Mouse (Mus musculus) embryonic fibroblast, embryonic 13.5 days (primary cell): ENCODE data around the gene Gm20479. TPM values are rescaled to one million over a fixed set of nuclear protein-coding genes. Genes with fewer than 3 reads are reported as not detected.

ENCODE experiments used
- H3K27ac ChIP-seq: 2 replicates; pipeline ENCODE4 v1.5.1; 2012; ENCODE audit warnings: low read length, control low read depth, inconsistent platforms; ENCODE audit not compliant: insufficient read depth
- H3K4me1 ChIP-seq: 2 replicates; pipeline ENCODE4 v1.6.1; 2011; ENCODE audit warnings: low read length; ENCODE audit not compliant: control insufficient read depth, insufficient read depth
- H3K4me3 ChIP-seq: 2 replicates; pipeline ENCODE4 v1.5.1; 2011; ENCODE audit warnings: mild to moderate bottlenecking, control low read depth, low read length; ENCODE audit not compliant: insufficient read depth
- CTCF ChIP-seq: IDR thresholded peaks from 2 replicates; pipeline ENCODE4 v1.5.1; 2011; ENCODE audit warnings: mild to moderate bottlenecking, control low read depth, low read length, moderate library complexity, borderline replicate concordance; ENCODE audit not compliant: insufficient read depth
- POLR2A ChIP-seq: IDR thresholded peaks from 2 replicates; pipeline ENCODE4 v1.6.1; 2011; ENCODE audit warnings: low read depth, mild to moderate bottlenecking, control low read depth, low read length, moderate library complexity
- polyA plus RNA-seq: library from polyadenylated mRNA; stranded (reverse); fragments of >200 nt; gene quantifications from 2 replicates; pipeline ENCODE4 v1.2.4, GENCODE M21; 2011; ENCODE audit warnings: low read depth; ENCODE audit not compliant: missing spikeins, insufficient read length

The Gm20479 gene
- polyA plus RNA-seq, 1 experiment: 6.2 TPM

DNA sequence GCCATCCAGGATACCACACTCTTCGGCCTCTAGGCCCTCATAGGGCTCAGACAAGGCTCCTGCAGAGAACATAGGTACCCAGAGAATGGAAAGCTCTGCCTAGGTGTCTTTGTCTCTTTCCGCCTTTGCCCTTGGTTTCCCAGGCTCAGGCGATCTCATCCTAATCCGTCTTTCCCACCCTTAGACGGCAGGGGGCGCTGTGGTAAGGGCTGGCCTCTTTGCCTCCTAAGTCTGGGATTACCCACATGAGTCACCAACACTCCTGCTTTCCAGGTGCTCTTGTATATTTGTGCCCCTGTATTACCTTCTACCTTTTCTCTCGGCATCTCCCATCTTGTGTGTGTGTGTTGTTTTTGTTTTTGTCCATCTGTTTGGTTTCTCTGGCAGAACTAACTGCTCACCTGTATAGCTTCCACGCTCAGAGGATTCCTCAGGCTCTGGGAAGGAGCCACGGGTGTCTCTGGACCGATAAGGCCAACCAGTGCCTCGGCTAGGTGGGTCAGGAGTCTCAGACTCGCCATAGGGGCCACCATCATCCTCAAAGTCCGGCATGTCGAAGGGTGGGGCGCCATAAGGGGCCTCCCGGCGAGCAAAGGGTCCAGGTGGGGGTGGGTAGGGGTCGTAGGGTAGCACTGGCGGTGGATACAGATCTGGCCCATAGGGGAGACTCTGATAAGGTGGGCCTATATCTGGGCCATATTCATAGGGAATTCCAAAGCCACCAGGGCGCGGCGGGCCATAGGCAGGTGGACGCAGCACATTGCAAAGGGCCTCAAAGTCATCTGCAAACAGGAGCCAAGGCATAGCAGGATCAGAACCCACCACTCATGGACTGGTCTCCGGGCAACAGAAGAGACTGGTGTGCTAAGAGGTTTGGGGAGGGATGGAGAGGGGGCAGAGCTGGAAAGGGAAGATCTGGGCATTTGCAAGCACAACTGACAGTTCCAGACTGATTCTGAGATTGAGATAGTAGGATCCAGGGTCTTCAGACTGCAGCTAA, 50.8 kb downstream of the Gm20479 start:
- no peaks in the 10 kb centered on the region for H3K4me1 ChIP-seq
- no peak overlapping the region for H3K27ac ChIP-seq
- no peak overlapping the region for H3K4me3 ChIP-seq
- TF ChIP-seq POLR2A (no peak), CTCF (peak; percentile 55; the same call in 1 of the 2 replicates)

DNA sequence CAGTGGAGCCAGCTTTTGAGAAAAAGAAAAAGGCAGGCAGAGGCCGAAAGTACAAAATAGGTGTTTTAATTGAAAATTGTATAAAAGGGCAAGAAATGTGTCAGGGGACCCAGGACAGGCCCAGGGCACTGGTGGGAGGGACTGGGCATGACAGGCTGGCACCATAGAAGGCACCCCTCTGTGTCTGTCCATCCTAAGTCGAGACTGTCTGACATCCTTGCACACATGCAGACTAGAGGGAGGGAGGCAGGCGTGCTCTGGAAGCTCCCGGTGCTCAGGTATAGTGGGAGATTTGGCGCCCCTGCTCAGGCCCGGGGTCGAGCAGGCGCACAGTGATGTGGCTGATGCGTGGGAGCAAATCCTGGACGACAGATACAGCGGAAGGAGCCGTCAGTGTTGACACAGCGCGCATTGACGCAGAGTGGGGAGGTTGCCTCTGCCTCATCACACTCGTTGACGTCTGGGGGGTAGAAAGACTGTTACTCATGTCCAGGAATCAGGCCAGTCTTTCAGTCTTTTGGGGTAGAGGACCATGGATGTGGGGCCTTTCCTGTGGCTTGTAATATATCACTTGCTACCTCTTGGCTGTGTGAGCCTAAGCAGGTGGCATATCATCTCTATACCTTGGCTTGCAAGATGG, 52.0 kb downstream of the Gm20479 start:
- Histone ChIP-seq H3K4me1 (no peaks in the 10 kb centered on the region), H3K4me3 (no peak overlapping the region), H3K27ac (no peak overlapping the region)
- TF ChIP-seq CTCF (no peak), POLR2A (no peak)

Other genes with a start within 250 kb of the Gm20479 start
- gene Cyp2f2, start 237.5 kb downstream of the Gm20479 start, polyA plus RNA-seq: 0.30 TPM in 1 of 2 replicates, not detected in the other
- not detected in 2 replicates for gene Cyp2t4, start 203.7 kb downstream of the Gm20479 start, polyA plus RNA-seq
- gene Egln2, start 190.6 kb downstream of the Gm20479 start, polyA plus RNA-seq: 26.8 and 30.5 TPM in 2 replicates
- gene Rab4b, start 178.5 kb downstream of the Gm20479 start, polyA plus RNA-seq: 39.9 and 50.0 TPM in 2 replicates
- gene Gm21983, start 176.3 kb downstream of the Gm20479 start, polyA plus RNA-seq: not detected in 2 replicates
- gene Mia, start 176.3 kb downstream of the Gm20479 start, polyA plus RNA-seq: not detected in 2 replicates
- 7.3 and 7.7 TPM in 2 replicates for gene BC024978, start 161.6 kb downstream of the Gm20479 start, polyA plus RNA-seq
- gene Snrpa, start 161.1 kb downstream of the Gm20479 start, polyA plus RNA-seq: 117 and 153 TPM in 2 replicates
- 8.3 and 8.7 TPM in 2 replicates for gene Itpkc, start 128.8 kb downstream of the Gm20479 start, polyA plus RNA-seq
- 19.4 and 21.6 TPM in 2 replicates for gene Coq8b, start 124.4 kb downstream of the Gm20479 start, polyA plus RNA-seq
- 47.6 and 51.7 TPM in 2 replicates for gene Numbl, start 99.0 kb downstream of the Gm20479 start, polyA plus RNA-seq
- 46.5 and 50.6 TPM in 2 replicates for gene Ltbp4, start 19.7 kb downstream of the Gm20479 start, polyA plus RNA-seq
- 35.9 and 41.2 TPM in 2 replicates for gene Shkbp1, start 1.4 kb downstream of the Gm20479 start, polyA plus RNA-seq
- gene Sptbn4, start 90.3 kb upstream of the Gm20479 start, polyA plus RNA-seq: 0.51 and 0.78 TPM in 2 replicates
- gene Blvrb, start 90.6 kb upstream of the Gm20479 start, polyA plus RNA-seq: 16.6 and 32.1 TPM in 2 replicates
- gene Sertad3, start 116.3 kb upstream of the Gm20479 start, polyA plus RNA-seq: 12.9 and 14.1 TPM in 2 replicates
- gene Sertad1, start 129.5 kb upstream of the Gm20479 start, polyA plus RNA-seq: 23.7 and 28.5 TPM in 2 replicates
- gene Prx, start 141.9 kb upstream of the Gm20479 start, polyA plus RNA-seq: 5.4 and 5.6 TPM in 2 replicates
- gene Hipk4, start 165.8 kb upstream of the Gm20479 start, polyA plus RNA-seq: 1.1 and 1.5 TPM in 2 replicates
- gene Pld3, start 195.8 kb upstream of the Gm20479 start, polyA plus RNA-seq: 195 and 211 TPM in 2 replicates
- gene 2310022A10Rik, start 195.8 kb upstream of the Gm20479 start, polyA plus RNA-seq: 12.6 and 14.0 TPM in 2 replicates
- 84.5 and 98.2 TPM in 2 replicates for gene Akt2, start 234.1 kb upstream of the Gm20479 start, polyA plus RNA-seq